Mouse (Mus musculus) left cerebral cortex, adult 18-20 months (tissue): ENCODE measurements around the gene Bicd2. TPM values are rescaled to one million over a fixed set of nuclear protein-coding genes. Genes with fewer than 3 reads are reported as not detected.
"Not testable (repeated sequence)": the region's sequence is repeated elsewhere in the genome, so short reads cannot be mapped to it uniquely, and the experiment has no call there.

Experiments used
- DNase-seq, 2 experiments: peaks; one replicate each; pipeline ENCODE4 v3.0.0; 2021 to 2022; ENCODE audit warnings: low spot score in 2 of 2, mixed read lengths in 1 of 2
- total RNA-seq, 2 experiments: library from RNA; stranded (reverse); gene quantifications; 2 replicates each; pipeline ENCODE4 v1.2.3; 2021

The Bicd2 gene
- total RNA-seq, 2 experiments from 2014 or later, result 46.4 to 48.6 TPM

GRCm38 (mm10) chr13:49357367-49358026, 16.1 kb downstream of the Bicd2 start:
- DNase-seq, result no peak

GRCm38 (mm10) chr13:49358184-49358583, 16.8 kb downstream of the Bicd2 start:
- no peak for DNase-seq

DNA sequence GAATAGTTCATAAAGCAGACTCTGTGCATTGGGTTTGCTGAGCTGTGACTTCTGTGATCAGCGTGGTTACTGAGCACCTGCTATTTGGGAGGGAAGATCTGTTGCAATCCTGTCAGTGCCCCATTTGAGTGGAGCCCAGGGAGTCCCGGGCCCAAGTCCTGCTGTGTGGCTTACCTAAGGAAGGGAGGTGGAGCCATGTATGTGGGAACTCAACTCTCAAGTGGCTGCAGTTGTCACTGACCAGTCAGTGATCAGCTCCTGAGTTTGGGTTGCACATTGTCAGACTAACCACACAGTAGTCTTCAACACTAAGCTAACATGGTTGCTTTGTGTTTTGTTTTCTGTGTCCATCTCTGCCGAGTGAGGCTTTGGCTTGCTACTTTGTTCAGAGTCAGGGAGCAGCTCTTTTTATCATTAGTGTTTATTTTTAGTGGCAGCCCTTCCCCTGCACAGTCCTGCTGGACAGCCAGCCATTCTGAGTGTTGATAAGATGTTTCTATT, 19.6 kb downstream of the Bicd2 start:
- DNase-seq, result no peak

GRCm38 (mm10) chr13:49362364-49362763, 21.0 kb downstream of the Bicd2 start:
- no peak for DNase-seq

GRCm38 (mm10) chr13:49362804-49363203, 21.4 kb downstream of the Bicd2 start:
- no peak for DNase-seq

- no peak for DNase-seq
Measured at GRCm38 (mm10) chr13:49364716-49365115, 23.3 kb downstream of the Bicd2 start.

DNA sequence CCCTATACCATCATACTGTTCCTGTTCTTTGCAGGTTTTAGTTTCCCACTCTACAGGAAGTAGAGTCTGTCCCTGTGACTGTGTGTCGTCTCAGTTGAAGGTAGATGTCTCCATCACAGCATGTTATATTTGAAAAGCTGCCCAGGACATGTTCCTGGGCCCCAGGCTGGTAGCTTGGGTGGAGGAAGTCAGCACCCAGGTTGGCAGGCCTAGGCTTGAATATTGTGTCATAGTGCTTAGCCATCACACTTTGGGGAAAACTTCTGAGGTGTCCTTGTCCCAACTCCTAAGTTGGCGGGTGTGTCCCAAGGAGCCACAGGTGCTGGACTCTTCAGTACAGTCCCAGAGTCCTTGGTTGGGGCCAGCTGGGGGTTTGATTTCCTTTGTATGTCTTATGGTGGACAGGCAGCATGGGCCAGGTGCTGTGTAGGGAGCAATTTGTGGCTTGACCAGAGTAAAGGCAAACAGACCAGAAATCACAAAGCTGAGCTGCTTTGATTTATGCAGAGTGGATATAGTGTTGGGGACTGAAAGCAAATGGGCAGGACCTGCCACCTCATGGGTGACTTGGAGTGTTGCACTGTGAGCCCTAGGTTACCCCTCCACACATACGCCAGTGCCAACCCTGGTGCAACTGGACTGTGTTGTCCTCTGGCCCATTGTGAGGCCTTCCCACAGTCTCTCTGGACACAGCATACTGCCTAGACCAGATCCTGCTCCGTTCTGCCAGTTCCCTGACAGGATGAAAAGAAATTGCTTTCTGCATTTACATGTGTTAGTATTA, 26.5 kb downstream of the Bicd2 start:
- DNase-seq, result no peak

- no peak for DNase-seq
Measured at GRCm38 (mm10) chr13:49369404-49369803, 28.0 kb downstream of the Bicd2 start.

- DNase-seq, result not testable (repeated sequence)
Measured at GRCm38 (mm10) chr13:49370216-49370615, 28.8 kb downstream of the Bicd2 start.

DNA sequence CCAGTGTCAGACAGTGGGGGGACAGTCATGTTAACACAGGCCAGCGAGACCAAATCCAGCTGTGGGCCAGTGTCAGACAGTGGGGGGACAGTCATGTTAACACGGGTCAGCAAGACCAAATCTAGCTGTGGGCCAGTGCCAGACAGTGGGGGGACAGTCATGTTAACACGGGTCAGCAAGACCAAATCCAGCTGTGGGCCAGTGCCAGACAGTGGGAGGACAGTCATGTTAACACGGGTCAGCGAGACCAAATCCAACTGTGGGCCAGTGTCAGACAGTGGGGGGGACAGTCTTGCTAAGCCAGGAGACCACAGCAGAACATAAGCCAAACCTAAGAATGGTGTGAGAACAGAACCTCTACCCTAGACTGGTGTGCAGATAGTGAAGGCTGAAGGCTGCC, 29.5 kb downstream of the Bicd2 start:
- not testable (repeated sequence) for DNase-seq

DNA sequence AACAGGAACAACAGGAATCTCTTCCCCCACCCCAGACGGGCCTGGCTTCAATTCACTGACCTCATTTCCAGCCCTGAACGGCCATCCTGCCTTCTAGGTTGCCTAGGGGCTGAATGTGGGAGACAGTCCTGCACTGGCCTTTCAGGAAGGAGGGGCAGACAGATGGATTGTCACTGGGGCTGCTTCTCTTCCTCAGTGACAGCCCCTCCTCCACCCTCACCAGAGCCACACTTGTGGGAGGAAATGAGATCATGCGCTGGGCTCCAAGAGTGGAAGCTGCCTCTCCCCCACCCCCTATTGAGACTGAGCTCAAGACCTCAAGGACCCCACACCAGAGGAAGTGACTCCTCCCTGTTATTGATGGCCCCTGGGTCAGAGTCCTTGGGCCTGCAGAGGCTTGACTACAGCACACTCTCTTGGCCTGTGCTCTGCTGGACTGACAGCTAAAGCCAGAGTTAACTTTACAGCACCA, 30.1 kb downstream of the Bicd2 start:
- DNase-seq, result peak; percentile 51 to 69

DNA sequence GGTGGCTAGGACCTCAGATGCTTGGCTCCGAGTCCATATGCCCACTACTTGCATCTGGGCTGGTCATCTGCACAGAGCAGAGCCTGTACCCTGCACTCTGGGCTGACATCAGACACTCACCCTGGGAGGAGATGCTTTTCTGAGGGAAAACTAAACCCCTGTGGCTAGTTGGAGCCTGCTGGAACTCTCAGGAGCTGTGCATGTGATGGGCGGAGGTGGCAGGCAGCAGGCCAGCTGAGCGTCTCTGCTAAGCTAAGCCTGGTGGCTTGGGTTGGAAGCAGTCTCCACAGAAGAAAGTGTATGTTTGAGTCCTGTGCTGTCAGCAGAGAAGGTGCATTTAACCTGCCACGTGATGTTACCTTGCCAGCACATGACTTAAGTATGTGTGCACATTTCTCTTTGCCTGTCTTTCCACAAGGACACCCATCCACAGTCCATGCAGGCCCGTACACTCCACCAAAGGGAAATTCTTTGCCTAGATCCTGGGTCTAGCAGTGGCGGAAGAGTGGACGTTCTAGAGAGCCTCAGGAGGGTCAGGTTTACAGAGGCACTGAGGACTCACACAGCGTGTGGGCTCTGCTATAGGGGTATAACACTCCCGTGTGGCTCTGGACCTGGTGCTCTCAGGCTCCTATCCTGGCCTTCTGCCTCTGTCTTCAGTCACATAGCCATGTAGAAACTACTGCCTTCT, 31.1 kb downstream of the Bicd2 start:
- DNase-seq, result peak; percentile 67 to 80

GRCm38 (mm10) chr13:49374304-49374703, 32.9 kb downstream of the Bicd2 start:
- DNase-seq, result no peak

GRCm38 (mm10) chr13:49374730-49375129, 33.3 kb downstream of the Bicd2 start:
- DNase-seq, result no peak

DNA sequence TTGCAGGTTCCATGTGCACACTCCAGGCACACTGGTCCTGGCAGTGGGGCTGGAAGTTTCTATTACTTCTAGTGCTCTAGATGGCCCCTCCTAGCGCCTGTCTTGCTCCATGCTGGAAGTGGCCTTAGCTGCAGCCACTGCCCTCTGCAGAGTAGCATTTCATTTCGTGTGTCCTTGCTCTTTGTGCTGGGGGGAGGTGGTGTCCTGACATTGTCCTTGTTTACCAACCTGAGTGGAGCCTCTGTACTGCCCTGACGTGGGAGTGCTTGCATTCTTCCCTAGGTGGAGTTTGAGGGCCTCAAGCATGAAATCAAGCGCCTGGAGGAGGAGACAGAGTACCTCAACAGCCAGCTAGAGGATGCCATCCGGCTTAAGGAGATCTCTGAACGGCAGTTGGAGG, 36.2 kb downstream of the Bicd2 start:
- DNase-seq, result no peak

DNA sequence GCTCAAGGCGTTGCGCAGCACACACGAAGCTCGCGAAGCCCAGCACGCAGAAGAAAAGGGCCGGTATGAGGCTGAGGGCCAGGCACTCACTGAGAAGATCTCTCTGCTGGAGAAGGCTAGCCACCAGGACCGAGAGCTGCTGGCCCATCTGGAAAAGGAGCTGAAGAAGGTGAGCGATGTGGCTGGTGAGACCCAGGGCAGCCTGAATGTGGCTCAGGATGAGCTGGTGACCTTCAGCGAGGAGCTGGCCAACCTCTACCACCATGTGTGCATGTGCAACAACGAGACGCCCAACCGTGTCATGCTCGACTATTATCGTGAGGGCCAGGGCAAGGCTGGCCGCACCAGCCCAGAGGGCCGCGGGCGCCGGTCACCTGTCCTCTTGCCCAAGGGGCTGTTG, 37.9 kb downstream of the Bicd2 start:
- no peak for DNase-seq

DNA sequence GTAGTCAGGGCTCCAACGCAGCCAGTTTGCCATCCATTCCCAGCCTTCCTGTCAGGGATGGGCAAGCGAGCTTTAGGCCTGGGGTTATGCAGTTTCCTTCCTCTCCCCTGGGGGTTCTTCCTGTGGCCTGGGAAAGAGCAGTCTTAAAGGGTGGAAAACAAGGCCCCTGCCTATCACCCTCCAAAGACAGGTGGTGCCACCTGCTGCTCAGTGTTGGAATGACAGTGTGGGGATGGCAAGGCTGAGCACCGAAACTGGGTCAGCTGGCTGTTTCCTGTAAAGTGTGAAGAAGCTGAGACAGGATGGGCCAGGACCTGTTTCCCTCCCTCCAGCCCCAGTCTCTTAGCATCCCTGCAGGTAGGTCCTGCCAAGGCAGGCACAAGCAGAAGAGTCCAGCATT, 39.8 kb downstream of the Bicd2 start:
- DNase-seq, result peak; percentile 85 to 93

- no peak for DNase-seq
Measured at GRCm38 (mm10) chr13:49382997-49383396, 41.6 kb downstream of the Bicd2 start.

DNA sequence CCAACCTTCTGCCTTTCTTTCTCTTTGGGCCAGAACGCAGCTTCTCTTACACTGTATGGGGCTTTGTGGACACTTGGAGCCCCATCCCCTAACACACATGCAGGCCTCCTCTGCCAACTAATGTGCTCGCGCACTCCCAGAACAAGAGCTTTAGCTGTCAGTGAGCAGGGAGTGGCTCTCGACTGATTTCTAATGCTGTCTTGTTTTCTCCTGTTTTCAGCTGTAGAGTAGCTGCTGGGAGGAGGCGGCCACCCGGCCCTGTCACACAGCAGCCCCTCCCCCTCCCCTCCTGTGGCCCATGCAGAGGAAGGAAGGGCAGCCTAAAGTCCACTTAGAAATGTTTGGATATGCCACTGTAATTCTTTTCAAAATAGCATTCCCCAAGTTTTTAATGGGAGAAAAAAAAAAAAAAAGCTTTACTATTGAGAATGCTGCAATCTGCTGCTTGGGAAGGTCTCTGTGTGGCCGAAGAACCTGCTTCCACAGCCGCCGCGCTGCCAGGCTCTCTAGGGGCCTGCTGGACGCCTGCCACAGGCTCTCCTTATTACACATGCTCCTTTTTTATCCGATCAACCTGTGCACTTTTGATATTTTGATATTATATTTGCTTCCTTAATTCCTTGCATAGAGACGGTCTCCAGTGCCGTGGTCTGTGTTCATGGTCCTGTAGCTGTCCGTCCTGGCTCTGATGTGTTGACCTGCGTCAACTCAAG, 43.5 kb downstream of the Bicd2 start:
- DNase-seq, result no peak

- no peak for DNase-seq
Measured at GRCm38 (mm10) chr13:49391374-49391773, 50.0 kb downstream of the Bicd2 start.

- DNase-seq, result no peak
Measured at GRCm38 (mm10) chr13:49393579-49393978, 52.2 kb downstream of the Bicd2 start.
